In genomic region chr12:44181081-44181982, GRCm38 (mm10) we compare ENCODE assay signal across 9 mouse cellular contexts. TPM values are rescaled to one million over a fixed set of nuclear protein-coding genes. Genes with fewer than 3 reads are reported as not detected.
DNase-seq lines count a peak whose midpoint lies in the region; ATAC-seq and TF ChIP-seq lines count a peak whose summit lies in the region.
"Had no signal": no experiment of that assay in that cellular context is flagged by ENCODE, and none has a peak within 500 bp of the region (broad histone marks: within the 10 kb centered on the region; RNA-seq: fewer than 3 reads in every experiment).

No protein-coding gene starts in this region.

- H3K79me2 ChIP-seq in myocyte (ENCODE audit: control insufficient read depth, insufficient read depth): no peaks in the 10 kb centered on the region

- no peak overlapping the region for H3ac ChIP-seq in myocyte (ENCODE audit: control insufficient read depth, insufficient read length)

- ATAC-seq in embryonic facial prominence, embryonic 12.5 days (ENCODE audit: insufficient number of reproducible peaks, insufficient read depth, low FRiP score, low TSS enrichment): peak; percentile 69; the same call in 1 of the 2 replicates
- ATAC-seq in intestine, embryonic 15.5 days: peak; percentile 70

- TF ChIP-seq POLR2A in myocyte (IDR thresholded peaks at IDR 0.05; ENCODE audit: insufficient read length, low read depth): no peak

- H3K36me3 ChIP-seq in embryonic facial prominence, embryonic 12.5 days: no peaks in the 10 kb centered on the region
- no peaks in the 10 kb centered on the region for H3K36me3 ChIP-seq in intestine, embryonic 15.5 days
- H3K36me3 ChIP-seq in myocyte (ENCODE audit: control insufficient read depth, insufficient read depth): no peaks in the 10 kb centered on the region

- H3K9me3 ChIP-seq in embryonic facial prominence, embryonic 12.5 days: no peaks in the 10 kb centered on the region
- H3K9me3 ChIP-seq in intestine, embryonic 15.5 days: no peaks in the 10 kb centered on the region

- H3K4me2 ChIP-seq in embryonic facial prominence, embryonic 12.5 days (replicated peaks): no peak overlapping the region
- H3K4me2 ChIP-seq in intestine, embryonic 15.5 days (replicated peaks): no peak overlapping the region
- peak overlapping the region; percentile 59 for H3K4me2 ChIP-seq in myocyte (ENCODE audit: low read depth)

- no peak overlapping the region for H3K27ac ChIP-seq in gastrocnemius, adult 2 months
- H3K27ac ChIP-seq in embryonic facial prominence, embryonic 12.5 days: no peak overlapping the region
- no peak overlapping the region for H3K27ac ChIP-seq in intestine, embryonic 15.5 days
- H3K27ac ChIP-seq: macrophage had no signal

- no peak overlapping the region for H3K4me3 ChIP-seq in gastrocnemius, adult 2 months
- no peak overlapping the region for H3K4me3 ChIP-seq in embryonic facial prominence, embryonic 12.5 days
- no peak overlapping the region for H3K4me3 ChIP-seq in intestine, embryonic 15.5 days (replicated peaks)
- no peak overlapping the region for H3K4me3 ChIP-seq in myocyte

- WGBS in embryonic facial prominence, embryonic 12.5 days: 59% methylated on average over 9 of the region's 9 CpGs
- WGBS in intestine, embryonic 15.5 days: 46% methylated on average over 9 of the region's 9 CpGs

- no peaks in the 10 kb centered on the region for H3K27me3 ChIP-seq in embryonic facial prominence, embryonic 12.5 days
- no peaks in the 10 kb centered on the region for H3K27me3 ChIP-seq in intestine, embryonic 15.5 days (replicated peaks)
- H3K27me3 ChIP-seq in myocyte (ENCODE audit: control insufficient read depth, insufficient read depth, insufficient read length): no peaks in the 10 kb centered on the region

- peak; percentile 54 for TF ChIP-seq CTCF in gastrocnemius, adult 2 months (IDR thresholded peaks at IDR 0.05)

- no peak overlapping the region for H3K9ac ChIP-seq in embryonic facial prominence, embryonic 12.5 days
- H3K9ac ChIP-seq in intestine, embryonic 15.5 days: no peak overlapping the region

- DNase-seq in gastrocnemius, adult 2 months: no peak
- DNase-seq in gastrocnemius, adult 8-10 months (ENCODE audit: low spot score in 2 of 2): no peak
- peak; percentile 75 for DNase-seq in NIH3T3 (ENCODE audit: low read depth)
- DNase-seq in left cerebral cortex, postnatal 25 days (ENCODE audit: low spot score in 2 of 2): peak; percentile 61 to 86
- no peak for DNase-seq in thymus, adult 18-20 months

- intact Hi-C loops in gastrocnemius, adult 2 months (cut with DNase I): no loop called here
- intact Hi-C loops in left cerebral cortex, postnatal 25 days (cut with DNase I): no loop called here

- no peaks in the 10 kb centered on the region for H3K4me1 ChIP-seq in embryonic facial prominence, embryonic 12.5 days
- no peaks in the 10 kb centered on the region for H3K4me1 ChIP-seq in intestine, embryonic 15.5 days (replicated peaks)

TF ChIP-seq in myocyte, 11 proteins besides CTCF, POLR2A, EP300 and RAD21:
- TF ChIP-seq SRF (IDR thresholded peaks at IDR 0.05; ENCODE audit: control insufficient read depth, insufficient read length, low read depth) (no peak), MAX (IDR thresholded peaks at IDR 0.05; ENCODE audit: low read depth) (no peak), REST (IDR thresholded peaks at IDR 0.05; ENCODE audit: insufficient read depth, insufficient read length) (no peak), TCF3 (IDR thresholded peaks at IDR 0.05; ENCODE audit: insufficient read length, low read depth) (no peak), E2F4 (IDR thresholded peaks at IDR 0.05; ENCODE audit: insufficient read depth) (no peak), POLR2AphosphoS2 (IDR thresholded peaks at IDR 0.05; ENCODE audit: insufficient read length, low read depth) (no peak)

RNA-seq across cellular contexts. Expression of gene Dnajb9, which starts 28.8 kb away (rescaled TPM):
- total RNA-seq in gastrocnemius, adult 2 months (2021): 10 to 100 TPM; 33.0 to 36.4 TPM
- total RNA-seq in gastrocnemius, adult 8-10 months (2022): 10 to 100 TPM; 31.2 to 40.7 (median 32.3) TPM
- 24.0 and 25.2 TPM in 2 replicates for polyA plus RNA-seq in embryonic facial prominence, embryonic 12.5 days (2016; fragmentation: Nextera tagmentation; extraction: Ambion mirVana)
- 25.0 and 28.3 TPM in 2 replicates for polyA plus RNA-seq in intestine, embryonic 15.5 days (2015; fragmentation: Nextera tagmentation; extraction: Ambion mirVana)
- 10 to 100 TPM; 41.7 to 44.7 TPM for total RNA-seq in left cerebral cortex, postnatal 25 days (2021)
- polyA plus RNA-seq in myocyte (2012; fragmentation: generic; extraction: Trizol): 10.3 TPM

RNA-seq across cellular contexts. Expression of gene Pnpla8, which starts 39.8 kb away (rescaled TPM):
- total RNA-seq in gastrocnemius, adult 2 months (2021): 100 to 1,000 TPM; 138 to 172 TPM
- 100 to 1,000 TPM; 152 to 185 (median 171) TPM for total RNA-seq in gastrocnemius, adult 8-10 months (2022)
- polyA plus RNA-seq in embryonic facial prominence, embryonic 12.5 days (2016; fragmentation: Nextera tagmentation; extraction: Ambion mirVana): 62.4 and 72.3 TPM in 2 replicates
- 53.8 and 57.5 TPM in 2 replicates for polyA plus RNA-seq in intestine, embryonic 15.5 days (2015; fragmentation: Nextera tagmentation; extraction: Ambion mirVana)
- 100 to 1,000 TPM; 132 to 140 TPM for total RNA-seq in left cerebral cortex, postnatal 25 days (2021)
- 13.9 TPM for polyA plus RNA-seq in myocyte (2012; fragmentation: generic; extraction: Trizol)

Comparison
In these comparisons a context has a peak if more than half of its experiments do, and no peak if none do; other contexts are left out.
1. DNase-seq: peak in NIH3T3 (single experiment) and left cerebral cortex, postnatal 25 days (2 of 2); none in gastrocnemius, adult 2 months (single experiment), gastrocnemius, adult 8-10 months (0 of 2) and thymus, adult 18-20 months (0 of 2).